Mouse (Mus musculus) adrenal gland, adult (tissue): ENCODE measurements around the gene Spz1.

Experiments
- DNase-seq, 2 experiments: peaks; one replicate each; pipeline ENCODE4 v3.0.0; 2022 to 2023; ENCODE audit warnings: low spot score in 1 of 2; ENCODE audit not compliant: inconsistent age in 2 of 2

Spz1 gene

DNA sequence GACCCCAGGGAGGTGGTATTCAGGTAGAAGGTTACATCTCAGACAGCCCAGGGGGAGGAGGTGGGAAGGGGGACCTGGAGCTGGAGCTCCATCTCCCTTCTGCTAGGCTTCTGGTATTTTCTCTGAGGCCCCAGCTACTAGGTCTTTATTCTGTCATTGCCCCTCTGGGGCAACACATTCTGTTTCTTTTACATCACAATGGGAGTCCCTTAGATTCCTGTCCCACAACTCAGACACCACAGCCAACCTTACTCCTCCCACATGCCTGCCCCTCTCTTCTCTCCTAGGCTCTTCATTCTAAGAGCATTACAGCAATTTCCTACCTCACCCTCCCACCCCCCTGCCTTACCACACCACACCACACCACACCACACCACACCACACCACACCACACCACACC lies at the start of gene Spz1:
TSS of gene Spz1 (minus strand) at position 101 of the 400 bp plus-strand sequence.
- DNase-seq: no peak

DNA sequence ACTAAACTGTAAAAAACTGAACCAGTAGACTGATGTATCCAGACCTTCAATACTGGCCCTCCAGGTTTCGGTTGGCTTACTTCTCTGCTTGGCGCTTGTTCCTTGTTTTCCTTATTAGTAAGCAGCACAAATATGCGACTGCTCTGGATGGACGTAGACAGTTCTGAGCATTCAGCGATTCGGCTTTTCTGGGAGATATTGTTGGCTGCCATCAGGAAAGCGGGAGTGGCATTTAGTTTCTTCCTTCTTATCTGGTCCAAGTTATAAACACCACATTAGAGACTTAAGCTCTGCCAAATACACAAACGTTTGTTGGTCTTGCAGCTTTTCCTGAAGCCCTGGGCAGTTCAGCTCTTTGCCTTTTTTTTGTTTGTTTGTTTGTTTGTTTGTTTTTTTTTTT lies 40.5 kb upstream of the Spz1 start:
- peak; percentile 2 to 15 for DNase-seq

DNA sequence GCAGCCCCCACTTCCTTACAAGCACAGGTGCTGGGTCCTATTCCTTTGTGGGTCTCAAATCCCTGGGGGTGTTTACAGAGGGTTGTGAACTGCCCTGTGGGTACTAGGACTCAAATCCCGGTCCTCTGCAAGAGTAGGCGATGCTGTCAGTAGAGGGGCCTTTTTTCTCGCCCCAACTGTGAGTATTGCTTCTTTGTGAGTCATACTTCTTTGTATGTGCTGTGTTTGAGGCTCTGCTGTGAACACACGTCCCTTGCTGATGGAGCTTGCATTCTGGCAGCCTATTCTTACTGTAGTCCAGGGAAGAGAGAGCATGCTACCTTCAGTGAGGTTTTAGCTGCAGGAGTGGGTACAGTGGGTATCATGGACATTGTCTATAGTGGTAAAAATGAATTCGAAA lies 39.2 kb upstream of the Spz1 start:
- no peak for DNase-seq

DNA sequence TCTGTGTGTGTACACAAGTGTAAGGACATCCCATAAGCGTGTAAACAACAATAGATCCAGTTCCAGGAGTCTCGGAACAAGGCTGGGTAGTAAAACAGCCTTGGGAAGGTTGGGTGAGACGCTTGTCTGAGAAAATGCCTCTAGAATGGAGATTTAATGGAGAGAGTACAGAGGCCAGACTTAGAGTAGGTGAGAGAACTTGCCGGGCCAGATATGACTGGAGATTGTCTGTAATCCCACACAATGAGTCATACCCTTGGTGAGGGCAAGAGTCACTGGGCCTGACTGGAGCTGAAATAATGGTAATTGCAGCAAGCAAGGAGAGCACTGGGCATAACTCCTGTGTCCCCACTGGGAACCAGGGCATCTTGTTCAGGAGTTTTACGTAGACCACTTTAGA lies 37.1 kb upstream of the Spz1 start:
- DNase-seq: peak in 1 of 2 experiments; percentile 82

DNA sequence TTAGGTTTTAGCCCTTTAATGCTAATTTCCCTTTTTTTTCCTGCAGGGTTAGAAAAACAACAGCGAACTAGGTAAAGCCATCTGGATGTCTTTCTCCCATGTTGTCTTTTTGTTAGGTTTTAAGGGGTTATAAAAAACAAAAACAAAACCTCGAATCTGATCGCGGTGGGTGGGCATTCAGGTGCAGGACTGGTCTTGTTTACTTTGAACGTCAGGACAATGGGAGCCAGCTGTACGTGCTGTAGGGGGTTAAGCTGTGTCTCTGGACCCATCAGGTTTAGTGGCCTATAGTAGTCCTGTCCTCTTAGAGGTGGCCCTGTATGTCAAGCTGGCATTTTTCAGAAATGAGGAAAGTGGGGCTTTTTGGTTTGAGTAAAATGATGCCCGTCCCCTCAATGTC lies 35.9 kb upstream of the Spz1 start:
- DNase-seq: peak in 1 of 2 experiments; percentile 58

DNA sequence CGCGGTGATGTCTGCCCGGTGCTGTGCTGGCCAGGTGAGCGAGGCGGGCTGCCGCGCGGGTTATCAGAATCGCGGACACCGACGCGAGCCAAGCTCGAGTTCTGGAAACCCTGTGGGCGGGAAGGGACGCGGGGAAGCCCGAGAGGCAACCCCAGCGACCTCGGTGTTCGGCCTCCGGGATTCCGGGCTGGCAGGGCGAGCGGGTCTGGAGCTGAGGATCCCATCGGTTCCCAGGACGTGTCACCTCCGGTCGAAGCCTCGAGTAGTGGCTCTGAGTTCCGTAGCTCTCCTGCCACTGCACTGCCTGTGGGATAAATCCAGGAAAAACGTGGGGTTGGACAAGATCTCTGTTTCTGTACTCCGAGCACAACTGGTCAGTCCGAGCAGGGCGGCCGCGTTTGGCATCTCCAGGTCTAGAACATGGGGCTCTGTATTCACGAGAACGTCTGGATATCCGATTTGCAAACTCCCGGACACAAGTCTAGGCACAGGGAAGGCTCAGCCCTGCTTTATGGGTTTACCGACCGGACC lies 35.3 kb upstream of the Spz1 start:
- no peak for DNase-seq

DNA sequence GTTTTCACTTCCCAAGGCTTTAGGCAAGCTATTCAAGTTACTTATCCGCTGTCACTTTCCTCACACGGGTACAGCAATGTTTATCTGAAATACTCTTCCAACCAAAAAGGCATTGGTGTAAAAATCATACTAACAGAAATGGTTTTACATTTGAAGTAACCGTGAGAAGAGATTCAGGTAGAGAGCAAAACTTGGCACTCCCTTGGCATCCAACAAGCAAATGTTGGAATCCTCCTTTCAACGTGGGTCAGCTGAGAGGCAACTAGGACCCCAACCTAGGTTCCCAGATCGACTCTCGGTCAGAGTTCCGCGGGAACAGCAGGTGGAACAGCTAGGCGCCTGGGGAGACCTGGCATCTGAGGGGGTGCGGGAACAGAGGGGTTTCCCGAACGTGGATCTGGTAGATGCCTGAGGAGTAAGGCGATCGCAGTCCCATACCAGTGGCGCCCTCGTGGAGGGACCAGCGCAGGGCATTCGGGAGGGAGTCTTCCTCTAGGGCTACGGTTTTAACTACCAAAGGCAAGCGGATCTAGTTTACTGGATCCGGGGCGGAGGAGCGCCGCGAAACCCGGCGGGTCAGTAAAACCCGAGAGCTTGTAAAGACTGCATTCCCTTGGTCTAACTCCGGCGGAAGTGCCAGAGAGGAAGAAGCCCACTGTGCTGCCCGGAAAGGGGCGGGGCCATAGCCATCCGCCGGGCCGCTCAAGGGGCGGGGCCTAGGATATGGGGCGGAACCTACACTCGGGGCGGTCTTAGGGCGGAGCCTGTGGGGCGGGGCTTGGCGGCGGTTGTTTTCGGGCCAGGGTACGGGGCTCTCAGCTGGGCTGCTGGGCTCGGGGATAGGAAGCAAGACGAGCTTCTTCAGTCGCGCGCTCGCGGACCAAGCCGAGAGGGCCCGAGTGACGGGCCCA lies 34.6 kb upstream of the Spz1 start, which contains the start of gene Serinc5:
TSS of gene Serinc5 (plus strand) at position 781 of the 911 bp plus-strand sequence.
- peak; percentile 98 to 99 for DNase-seq

DNA sequence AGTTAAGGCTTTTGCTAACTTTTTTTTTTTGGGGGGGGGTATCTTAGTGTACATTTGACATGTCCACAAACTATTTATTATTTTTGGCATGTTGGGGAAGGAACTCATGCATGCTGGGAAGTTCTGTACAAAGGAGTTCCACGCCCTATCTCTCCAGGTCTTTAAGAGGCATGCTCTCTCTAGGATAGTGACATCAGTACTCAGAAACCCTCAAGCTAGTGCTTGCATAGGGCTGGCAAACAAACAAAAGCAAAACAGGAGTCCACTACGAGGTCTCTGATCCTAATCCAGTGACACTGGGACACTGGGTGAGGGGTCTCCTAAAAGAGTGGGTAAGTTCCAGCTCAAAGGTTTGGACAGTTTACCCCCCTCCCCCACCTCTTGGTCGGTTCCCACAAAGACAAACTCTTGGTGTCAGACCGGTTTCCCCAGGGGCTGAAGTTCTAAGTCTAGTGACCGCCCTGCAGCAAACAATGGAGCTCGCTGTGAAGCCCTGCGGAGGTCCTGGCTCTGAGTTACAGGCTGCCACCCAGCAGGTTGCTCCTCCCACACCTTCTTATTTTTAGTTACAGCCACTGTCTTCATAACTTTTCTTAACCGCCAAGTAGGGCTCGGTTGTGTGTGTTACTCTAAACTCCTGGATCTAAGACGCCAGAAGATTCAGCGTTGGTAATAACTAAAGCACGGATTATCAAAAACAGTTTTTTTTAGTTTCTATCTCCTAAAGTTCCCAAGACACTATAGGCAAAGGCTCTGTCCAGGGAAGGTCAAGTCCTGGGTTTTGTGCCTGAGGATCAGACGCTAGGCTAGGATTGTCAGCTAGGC lies 33.7 kb upstream of the Spz1 start:
- peak; percentile 46 to 82 for DNase-seq

DNA sequence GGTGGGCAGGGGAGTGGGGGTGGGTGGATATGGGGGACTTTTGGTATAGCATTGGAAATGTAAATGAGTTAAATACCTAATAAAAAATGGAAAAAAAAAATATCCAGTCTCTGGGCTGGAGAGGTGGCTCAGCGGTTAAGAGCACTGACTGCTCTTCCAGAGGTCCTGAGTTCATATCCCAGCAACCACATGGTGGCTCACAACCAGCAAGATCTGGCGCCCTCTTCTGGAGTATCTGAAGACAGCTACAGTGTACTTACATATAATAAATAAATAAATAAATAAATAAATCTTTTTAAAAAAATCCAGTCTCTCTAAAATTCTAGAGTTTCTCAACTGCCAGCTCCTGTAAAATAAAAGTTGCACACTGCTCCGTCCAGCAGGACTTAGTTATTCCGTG lies 29.3 kb upstream of the Spz1 start:
- DNase-seq: peak in 1 of 2 experiments; percentile 44

DNA sequence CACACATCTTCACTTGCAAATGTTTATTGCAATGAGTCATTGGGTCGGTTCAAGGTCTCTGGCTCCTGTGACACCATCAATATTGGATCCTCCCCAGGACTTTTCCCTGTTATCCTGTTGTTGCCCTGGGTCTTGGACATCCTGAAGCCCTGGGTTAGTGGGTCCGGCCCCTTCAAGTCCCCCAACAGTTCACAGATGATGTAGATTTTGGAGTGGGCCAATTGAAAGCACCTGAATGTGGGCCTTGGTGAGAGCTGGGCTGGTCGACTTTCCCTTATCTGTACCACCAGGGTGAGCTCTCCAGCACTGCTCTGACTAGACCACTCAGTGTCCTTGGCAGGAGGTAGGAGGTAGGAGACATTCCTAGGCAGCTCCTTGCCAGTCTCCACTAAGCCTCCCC lies 19.5 kb upstream of the Spz1 start:
- DNase-seq: peak; percentile 68 to 89

DNA sequence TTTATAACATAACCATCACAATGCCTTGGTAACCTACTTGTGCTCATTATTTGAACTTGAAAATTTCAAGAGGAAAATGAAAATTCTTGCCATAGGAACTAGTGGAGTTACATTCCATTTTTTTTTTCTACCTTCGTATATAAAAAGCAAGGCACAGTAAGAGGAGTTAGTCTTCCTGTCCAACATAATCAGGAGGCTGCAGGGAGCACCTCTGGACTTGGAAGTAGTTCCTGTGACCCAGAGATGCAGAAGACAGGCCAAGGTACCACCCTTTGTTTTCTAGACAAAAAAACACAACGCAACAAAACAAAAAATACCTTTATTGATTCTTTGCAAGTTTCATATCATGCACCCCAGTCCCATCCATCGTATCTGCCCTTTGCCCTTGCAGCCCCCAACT lies 18.9 kb upstream of the Spz1 start:
- no peak for DNase-seq

DNA sequence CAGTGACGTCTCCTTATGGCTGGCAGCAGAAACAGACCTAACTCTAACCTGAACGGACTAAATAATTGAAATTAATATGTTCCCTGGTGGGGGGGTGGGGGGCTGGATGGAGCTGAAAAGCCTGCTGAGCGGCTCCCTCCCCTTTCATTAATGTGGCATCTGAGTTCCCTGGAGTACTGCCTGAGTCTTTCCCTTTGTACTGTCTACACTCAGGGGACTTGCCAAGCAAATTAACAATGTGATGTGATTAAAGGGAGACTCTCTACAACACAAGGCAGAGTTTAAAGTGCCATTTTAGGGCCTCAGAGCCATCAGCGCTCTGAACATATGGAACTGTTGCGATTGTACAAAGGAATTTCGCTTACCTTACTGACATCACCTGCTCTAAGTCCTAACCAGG lies 18.5 kb upstream of the Spz1 start:
- no peak for DNase-seq

DNA sequence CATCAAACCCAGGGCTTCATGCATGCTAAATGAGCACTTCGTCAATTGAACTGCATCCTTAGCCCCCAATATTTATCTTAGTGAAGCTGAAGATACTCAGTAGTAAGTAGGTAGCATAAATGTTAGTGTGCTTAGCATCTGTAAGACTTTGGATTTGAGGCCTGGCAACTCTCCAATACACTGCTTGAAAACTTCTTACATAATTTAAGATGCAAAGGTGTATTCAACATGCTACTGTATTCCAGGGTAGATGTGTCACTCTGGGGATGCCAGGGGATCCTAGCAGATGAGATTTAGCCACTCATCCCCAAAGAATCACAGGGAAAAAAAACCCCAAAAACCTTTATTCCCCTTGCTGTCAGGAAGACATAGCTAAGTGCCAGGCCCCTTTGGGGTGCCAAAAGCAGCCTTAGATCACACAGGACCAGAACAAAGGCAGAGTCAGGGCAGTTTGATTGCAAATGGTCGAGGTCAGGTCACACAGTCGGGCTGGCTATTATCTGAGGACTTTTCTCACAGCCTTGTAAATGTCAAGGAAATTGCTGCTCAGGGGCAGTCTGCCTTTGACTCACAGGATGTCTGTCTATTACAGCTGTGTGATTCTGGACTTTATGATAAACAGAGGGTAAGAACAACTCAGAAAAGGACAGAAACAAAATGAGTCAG lies 17.9 kb upstream of the Spz1 start:
- DNase-seq: peak; percentile 67 to 85

DNA sequence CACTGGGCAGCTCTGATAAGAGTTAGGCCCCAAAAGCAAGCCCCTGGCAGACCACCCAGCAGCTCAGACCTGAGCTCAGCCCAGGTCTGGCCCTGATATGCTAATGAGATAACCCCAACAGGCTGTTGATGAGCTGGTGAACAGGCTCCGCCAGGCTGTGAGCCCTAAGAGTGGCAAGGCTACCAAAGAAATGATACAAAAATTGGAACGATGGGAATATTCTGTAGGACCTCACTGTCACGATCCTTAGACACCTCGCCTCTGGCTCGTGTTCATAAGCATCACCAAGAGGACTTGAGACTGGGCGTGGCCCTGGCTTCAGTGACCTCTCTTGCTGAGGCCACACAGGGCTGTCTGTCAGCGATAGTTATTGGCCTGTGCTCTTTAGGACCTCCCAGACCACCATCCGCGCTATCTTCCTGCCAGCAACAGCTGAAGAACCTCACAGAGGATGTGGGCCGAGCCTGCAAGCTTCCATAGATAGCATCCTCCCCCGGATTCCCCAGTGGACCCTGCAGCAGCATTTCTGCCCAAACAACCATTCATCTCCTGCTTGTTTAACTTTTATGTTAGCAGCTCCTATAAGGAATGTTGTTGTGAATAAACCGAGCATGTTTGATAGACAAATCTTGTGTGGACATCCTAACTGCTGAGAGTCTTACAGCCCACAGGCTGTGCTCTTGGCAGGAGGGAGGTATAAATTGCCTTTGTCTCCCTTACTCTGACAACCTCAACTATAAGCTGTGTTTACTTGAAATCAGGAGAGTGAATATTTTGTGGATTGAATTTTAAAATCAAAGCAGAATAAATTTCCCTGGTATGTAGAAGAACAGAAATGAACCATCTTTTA lies 17.0 kb upstream of the Spz1 start:
- DNase-seq: peak in 1 of 2 experiments; percentile 41

DNA sequence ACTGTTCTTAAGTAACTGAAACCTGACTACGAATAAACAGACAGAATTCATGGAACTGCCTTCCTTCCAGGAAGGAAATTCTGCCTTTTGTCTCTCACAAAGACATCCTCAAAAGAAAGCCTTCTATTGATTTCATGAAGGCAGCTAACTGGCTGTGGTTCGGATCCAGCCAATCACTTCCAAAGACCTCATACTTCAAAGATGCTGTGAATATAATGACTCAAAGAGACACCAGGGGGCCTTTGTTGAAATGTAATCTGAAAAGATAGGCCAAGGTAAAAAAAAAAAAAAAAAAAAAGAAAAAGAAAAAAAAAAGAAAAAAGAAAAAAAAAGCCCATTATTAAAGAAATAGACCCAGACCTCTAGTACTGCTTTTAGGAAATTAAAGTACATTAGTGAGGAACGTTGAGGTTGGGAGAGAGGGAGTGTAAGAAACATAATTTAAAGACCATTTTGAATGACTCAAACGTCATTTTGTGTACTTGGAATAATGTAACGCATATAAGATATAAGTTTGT lies 16.4 kb upstream of the Spz1 start:
- no peak for DNase-seq

DNA sequence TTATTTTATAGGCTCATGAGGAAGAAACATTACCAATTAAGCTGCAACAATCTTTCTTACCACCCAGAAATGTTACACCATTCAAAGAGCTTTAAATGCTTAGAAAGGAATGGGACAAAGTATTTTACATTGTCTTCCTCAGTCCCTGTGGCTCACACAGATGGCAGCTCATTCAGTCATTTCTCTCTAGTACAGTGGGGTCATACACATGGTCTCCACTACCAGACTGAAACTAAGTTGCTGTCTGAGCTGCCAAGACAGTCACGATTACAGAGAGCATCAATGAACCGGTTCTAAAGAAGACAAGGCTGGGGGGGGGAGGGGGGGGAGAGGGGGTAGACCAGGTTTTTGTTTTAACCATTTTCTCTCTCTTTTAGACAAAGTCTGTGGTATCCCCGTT lies 15.3 kb upstream of the Spz1 start:
- DNase-seq: no peak

DNA sequence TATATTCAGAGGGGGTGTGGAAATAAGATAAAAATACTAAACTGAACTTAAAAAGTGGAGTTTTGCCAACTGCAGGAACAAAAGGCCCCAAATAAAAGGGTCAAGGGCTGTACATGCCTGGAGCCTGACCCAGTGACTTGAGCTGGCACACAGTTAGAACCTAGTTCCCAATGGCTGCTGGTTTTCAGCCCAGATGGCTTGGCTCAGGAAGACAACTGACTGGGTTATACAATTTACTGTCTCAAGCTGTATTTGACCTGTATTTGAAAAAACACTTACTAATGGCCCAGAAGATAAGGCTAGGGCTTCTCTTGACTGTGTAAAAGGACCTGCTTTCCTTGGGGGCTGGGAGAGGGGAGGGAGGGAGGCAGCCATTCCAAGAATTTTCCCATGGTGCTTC lies 13.3 kb upstream of the Spz1 start:
- peak in 1 of 2 experiments; percentile 53 for DNase-seq

DNA sequence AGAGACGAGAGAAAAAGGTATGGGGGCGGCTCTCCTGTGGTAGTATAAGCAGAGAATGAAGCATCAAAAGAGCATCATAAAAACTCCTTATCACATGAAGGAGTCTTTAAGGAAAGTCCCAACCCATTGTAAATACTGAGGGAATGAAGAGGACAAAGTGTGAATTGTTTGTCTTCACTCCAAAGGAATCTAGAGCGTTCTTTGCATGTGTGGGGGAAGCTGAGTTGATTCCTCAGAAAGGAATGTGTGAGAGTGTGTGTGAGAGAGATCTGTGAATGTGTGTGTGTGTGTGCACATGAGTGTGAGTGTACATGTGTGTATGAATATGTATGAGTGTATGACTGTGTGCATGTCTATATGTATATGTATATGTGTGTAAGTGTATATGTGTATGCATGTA lies 12.7 kb upstream of the Spz1 start:
- DNase-seq: no peak

DNA sequence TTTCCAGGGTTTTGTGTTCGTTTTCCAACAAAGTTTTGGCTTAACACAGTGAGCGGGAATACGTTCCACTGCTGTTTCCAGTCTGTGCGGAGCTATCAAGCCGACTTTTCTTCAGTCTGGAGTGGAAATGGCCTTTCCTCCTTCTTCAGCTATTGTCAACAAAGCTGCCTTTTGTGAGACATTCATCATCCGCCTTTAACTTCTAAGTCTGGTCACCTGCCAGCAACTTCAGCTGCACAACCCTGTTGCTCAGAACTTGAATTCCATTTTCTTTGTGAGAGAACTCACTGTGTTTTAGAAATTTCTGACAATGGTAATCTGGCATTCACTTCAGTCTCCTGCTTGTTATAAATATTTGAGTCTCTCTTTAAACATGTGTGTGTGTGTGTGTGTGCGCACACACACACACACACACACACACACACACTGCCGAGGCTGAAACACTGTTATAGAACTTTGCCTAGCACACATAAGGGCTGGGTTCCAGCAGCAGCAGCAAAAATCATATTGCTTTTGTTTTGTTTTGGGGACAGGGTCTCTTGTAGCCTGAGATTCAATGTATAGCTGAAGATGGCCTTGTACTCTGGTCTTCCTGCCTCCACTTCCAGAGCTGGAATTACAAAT lies 8.2 kb upstream of the Spz1 start:
- DNase-seq: peak in 1 of 2 experiments; percentile 45
